Mouse (Mus musculus): ENCODE data around the gene Kat6b.

Kat6b gene

DNA sequence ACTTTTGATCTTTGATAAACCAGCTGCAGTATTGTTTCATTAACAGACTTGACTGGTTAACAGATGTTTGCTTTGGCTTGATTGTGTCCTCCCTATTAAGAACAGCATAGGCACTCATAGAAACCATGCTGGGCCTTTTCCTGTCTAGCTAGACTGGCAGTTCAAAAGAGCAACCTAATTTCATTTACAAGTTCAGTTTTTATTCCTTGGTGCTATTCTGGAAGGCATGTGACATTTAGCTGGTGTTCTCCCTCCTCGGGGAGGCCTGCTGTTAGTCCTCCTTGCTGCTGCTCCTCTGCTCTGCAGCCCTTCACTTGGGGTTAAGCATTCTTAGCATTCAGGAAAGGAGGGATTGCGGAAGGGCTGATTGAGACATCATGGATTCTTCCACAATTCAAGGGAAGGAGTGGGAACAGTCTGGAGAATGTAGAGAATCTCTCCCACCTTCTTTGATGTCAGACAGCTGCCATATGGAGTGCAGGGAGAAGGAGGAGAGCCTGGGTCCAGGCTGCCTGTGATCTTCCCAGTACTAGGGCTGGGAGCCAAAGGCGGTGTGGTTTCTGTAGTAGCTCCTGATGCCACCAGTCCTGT is 42.7 kb downstream of the Kat6b start:
- no peak for DNase-seq

DNA sequence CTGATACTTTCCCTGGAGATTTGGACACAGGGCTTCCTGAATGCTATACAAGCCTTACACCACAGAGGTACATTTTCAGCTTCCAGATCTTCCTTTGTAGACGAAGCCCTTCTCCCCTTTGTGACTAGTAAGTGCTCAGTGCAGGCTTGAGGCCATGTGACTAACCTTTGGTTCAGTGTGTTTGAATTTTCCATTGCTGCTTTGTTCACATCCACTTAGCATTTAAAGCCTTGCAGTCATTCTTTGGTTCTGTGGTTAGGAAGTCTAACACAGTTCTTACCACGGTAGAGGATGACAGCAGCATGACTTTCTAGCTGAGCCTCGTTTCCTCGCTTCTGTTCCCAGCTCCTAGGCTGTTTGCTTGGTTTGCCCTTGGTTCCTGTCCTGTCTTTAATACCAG is 44.4 kb downstream of the Kat6b start:
- no peak for DNase-seq

DNA sequence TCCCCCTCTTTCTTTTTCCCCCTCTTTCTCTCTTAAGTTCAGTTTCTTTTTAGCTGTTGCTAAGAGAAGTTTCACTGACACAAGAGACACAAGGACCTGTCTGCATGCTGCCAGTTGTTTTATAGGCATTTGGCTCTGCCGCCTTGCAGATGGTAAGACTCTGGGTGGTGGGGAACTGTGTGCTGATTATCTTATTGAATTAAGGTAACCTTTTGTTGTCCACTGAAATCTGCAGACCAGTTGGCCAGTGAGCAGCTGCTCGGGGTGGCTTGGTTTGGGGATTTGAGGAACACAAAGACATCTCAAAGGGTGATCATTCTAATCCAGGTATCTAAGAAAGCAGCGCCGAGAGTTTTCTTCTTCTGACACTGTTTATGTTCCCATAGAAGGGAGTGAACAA is 52.3 kb downstream of the Kat6b start:
- DNase-seq, result no peak

DNA sequence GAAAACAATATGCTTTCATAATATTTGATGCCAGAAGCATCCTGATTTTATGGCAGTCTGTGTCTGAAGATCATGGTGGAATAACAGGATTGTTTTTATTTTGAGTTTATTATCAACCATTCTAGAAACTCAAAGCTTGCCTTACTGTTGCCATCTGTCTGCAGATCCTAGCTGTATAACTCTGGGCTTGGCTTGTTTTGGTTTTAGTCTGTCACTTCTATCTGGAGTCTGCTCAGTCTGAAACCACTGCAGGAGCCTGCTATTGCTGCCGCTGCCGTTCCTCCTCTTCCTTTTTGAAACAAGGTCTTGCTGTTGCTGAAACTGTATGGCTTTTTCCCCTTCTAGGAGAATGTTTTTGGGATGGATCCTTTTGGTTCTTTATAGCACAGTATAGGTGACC is 52.8 kb downstream of the Kat6b start:
- DNase-seq, result no peak

GRCm38 (mm10) chr14:21534542-21535272 is 53.5 kb downstream of the Kat6b start:
- no peak for DNase-seq

- DNase-seq, result no peak
Measured at GRCm38 (mm10) chr14:21536485-21537181, 55.4 kb downstream of the Kat6b start.

- no peak for DNase-seq
Measured at GRCm38 (mm10) chr14:21537838-21538237, 56.6 kb downstream of the Kat6b start.

- DNase-seq, result no peak
Measured at GRCm38 (mm10) chr14:21539731-21540130, 58.5 kb downstream of the Kat6b start.

- no peak for DNase-seq
Measured at GRCm38 (mm10) chr14:21540361-21540760, 59.1 kb downstream of the Kat6b start.

DNA sequence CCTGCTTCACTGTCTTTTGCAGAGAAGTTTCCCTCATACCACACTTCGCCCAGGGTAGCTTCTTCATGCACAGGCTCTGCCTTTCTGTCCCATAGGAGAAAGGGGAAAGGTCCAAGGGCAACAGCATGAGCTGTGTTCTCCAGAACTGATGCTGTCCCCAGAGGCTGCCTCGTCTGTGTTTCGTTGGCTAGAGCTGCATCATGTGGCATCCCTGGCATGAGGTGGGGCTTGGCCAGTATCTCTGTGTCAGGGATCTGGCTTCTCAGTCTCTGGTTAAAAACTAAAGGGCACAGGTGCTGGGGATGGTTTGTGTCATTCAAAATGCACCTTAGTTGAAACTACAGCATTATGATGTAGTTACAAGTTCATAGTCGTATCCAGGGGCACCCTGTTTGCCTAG is 64.3 kb downstream of the Kat6b start:
- no peak for DNase-seq

GRCm38 (mm10) chr14:21546351-21546750 is 65.1 kb downstream of the Kat6b start:
- DNase-seq, result no peak

DNA sequence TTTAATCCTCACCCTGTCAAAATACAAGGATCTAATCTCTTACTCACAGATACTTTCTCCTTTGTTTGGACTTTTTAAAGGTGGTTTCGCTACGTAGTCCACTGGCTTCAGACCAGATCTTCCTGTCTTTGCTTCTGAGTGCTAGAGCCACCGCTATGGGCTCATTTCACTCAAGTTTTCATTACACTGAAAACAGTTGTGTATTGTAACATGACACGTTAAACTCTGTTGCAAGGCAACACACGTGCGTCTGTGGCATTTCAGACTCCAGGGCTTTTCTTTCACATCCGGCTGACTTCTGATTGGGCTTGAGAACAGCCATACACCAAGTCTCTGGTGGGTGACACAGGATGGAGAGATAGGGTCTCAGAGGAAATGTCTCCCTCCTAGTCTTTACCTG is 66.1 kb downstream of the Kat6b start:
- DNase-seq, result no peak

- no peak for DNase-seq
Measured at GRCm38 (mm10) chr14:21547965-21548364, 66.7 kb downstream of the Kat6b start.

DNA sequence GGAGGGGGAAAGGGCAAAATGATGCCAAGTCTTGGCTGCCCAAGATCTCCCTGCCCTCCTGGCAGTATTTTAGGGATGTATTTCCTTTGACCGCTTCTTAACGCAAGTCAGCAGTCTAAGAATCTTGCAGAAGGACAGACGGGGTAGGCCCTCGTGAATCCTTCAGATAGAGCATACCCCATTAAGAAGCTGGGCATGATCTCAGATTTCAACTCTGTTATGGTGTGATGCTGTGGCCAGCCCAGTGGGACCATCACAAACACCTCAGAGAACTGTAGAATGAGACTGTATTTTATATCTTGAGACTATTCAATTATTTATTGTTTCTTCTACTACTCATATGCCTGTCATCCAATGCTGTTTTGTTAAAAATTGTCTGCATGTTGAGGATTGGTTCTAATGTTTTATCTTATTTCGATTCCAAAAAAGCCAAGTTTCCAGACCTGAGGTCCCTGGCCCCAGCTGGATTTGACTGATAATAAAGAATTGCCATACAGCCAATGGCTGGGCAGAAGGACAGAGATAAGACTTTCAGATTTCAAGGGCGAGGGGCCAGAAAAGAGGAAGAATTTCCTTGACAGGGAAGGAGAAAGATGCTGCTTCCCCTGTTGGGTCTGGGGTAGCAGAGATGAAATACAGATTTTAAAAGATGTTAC is 67.8 kb downstream of the Kat6b start:
- DNase-seq, result no peak

GRCm38 (mm10) chr14:21549608-21550115 is 68.4 kb downstream of the Kat6b start:
- DNase-seq, result no peak

- DNase-seq, result no peak
Measured at GRCm38 (mm10) chr14:21550576-21550975, 69.3 kb downstream of the Kat6b start.

GRCm38 (mm10) chr14:21551655-21552054 is 70.4 kb downstream of the Kat6b start:
- no peak for DNase-seq

DNA sequence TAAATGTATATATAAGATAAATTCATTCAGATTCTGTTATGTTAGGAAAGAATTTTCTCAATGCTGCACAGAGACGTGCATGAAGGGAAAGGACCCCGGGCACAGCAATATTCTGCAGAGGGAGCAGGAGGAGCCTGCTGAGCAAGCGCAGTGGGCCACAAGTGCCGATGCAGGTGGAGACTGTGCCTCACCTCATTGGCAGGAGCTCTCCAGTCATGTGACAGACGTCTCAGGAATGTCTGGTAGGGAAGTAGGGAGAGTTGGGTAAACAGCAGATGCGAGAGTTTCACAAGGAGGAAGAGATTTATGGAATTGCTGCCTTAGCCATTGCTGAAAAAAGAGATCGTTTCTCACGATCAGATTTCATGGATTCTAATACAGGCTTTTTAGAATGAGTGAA is 71.7 kb downstream of the Kat6b start:
- no peak for DNase-seq

- no peak for DNase-seq
Measured at GRCm38 (mm10) chr14:21554046-21554445, 72.8 kb downstream of the Kat6b start.

DNA sequence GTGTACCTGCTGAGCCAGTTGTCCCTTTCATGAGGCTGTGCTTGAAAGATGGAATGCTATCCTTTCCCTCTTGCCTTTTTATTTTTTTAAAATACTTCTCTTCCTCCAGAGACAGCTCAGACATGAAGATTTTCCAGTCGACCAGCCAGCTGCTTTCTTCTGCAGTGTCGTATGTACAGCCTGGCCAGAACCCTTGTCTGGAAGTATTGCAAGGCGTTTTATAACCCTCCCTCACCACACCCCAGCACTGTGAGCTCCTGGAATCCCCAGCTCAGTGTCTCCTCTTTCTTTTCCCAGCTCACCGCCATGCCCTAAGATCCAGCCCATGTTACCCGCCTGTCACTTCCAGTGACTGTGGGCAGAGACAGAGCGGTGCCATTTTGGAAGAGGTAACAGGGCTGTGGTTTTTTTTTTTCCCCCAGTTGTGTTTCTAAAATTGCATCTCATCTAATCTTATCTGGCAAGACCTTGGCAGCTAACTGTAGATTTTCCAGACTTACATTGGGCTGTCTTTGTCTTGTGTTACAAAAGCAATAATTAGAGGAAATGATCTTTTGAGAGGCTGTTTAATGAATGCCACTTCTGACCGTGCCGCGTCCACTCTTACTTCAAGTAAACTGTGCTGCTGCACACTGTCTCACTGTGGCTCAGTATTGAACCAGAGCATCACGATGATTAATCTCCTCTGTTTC is 77.4 kb downstream of the Kat6b start:
- no peak for DNase-seq

- no peak for DNase-seq
Measured at GRCm38 (mm10) chr14:21559447-21559846, 78.2 kb downstream of the Kat6b start.

GRCm38 (mm10) chr14:21560481-21561209 is 79.4 kb downstream of the Kat6b start:
- DNase-seq, result no peak
